Mouse (Mus musculus) gastrocnemius, adult 2 months (tissue): ENCODE results near the gene Iqck. TPM values are rescaled to one million over a fixed set of nuclear protein-coding genes. Genes with fewer than 3 reads are reported as not detected.

Source experiments
- DNase-seq: peaks from one replicate; pipeline ENCODE4 v3.0.0; 2022
- H3K27ac ChIP-seq: fragments of 200-600 bp; 2 replicates; pipeline ENCODE4 v1.8.1; 2022; ENCODE audit warnings: mild to moderate bottlenecking
- H3K4me3 ChIP-seq: fragments of 200-600 bp; 2 replicates; pipeline ENCODE4 v1.8.1; 2022; ENCODE audit warnings: mild to moderate bottlenecking, moderate library complexity
- CTCF ChIP-seq: fragments of 200-600 bp; IDR thresholded peaks from 2 replicates; pipeline ENCODE4 v1.8.1; 2022; ENCODE audit warnings: antibody characterized with exemption, mild to moderate bottlenecking, moderate library complexity
- intact Hi-C: fragments of 180-260 bp; cut with DNase I; formaldehyde crosslinking; loops from one replicate; pipeline ENCODE4 v1.15.1; 2025
- total RNA-seq, 2 experiments: library from RNA; stranded (reverse); gene quantifications; 2 replicates each; pipeline ENCODE4 v1.2.3; 2021

Gene Iqck
- total RNA-seq, 2 experiments from 2014 or later = 0.22 to 0.23 TPM

GRCm38 (mm10) chr7:118977167-118977543 is 121.6 kb downstream of the Iqck start:
- TF ChIP-seq CTCF = no peak
- H3K27ac ChIP-seq = peak overlapping the region; percentile 84
- H3K4me3 ChIP-seq = no peak overlapping the region
- intact Hi-C loops = no loop called here
- peak; percentile 5 for DNase-seq

- intact Hi-C loops = loop anchor here (2.0 kb wide), 1 partner anchor 34 kb away; no protein-coding TSS in a partner anchor
- Histone ChIP-seq H3K4me3 (no peak overlapping the region), H3K27ac (peak overlapping the region; percentile 84)
- TF ChIP-seq CTCF = no peak
- DNase-seq = peak; percentile 15
Observed at GRCm38 (mm10) chr7:118979121-118979520, 123.6 kb downstream of the Iqck start.

GRCm38 (mm10) chr7:118979708-118980107 is 124.2 kb downstream of the Iqck start:
- intact Hi-C loops = loop anchor here (2.0 to 5.0 kb wide), 2 partner anchors 35 to 52 kb away; no protein-coding TSS in a partner anchor
- peak overlapping the region; percentile 84 for H3K27ac ChIP-seq
- no peak for TF ChIP-seq CTCF
- DNase-seq = peak; percentile 83
- no peak overlapping the region for H3K4me3 ChIP-seq

GRCm38 (mm10) chr7:118981346-118981745 is 125.8 kb downstream of the Iqck start:
- Histone ChIP-seq H3K4me3 (no peak overlapping the region), H3K27ac (peak overlapping the region; percentile 84)
- no peak; the same call in 1 of the 2 replicates for TF ChIP-seq CTCF
- intact Hi-C loops = loop anchor here (5.0 kb wide), 1 partner anchor 54 kb away; no protein-coding TSS in a partner anchor
- peak; percentile 76 for DNase-seq

- intact Hi-C loops = loop anchor here (5.0 kb wide), 1 partner anchor 55 kb away; no protein-coding TSS in a partner anchor
- no peak for TF ChIP-seq CTCF
Observed at GRCm38 (mm10) chr7:118981831-118982230, 126.3 kb downstream of the Iqck start.

GRCm38 (mm10) chr7:118982586-118982985 is 127.0 kb downstream of the Iqck start:
- TF ChIP-seq CTCF = no peak
- DNase-seq = no peak
- H3K27ac ChIP-seq = peak overlapping the region; percentile 84
- intact Hi-C loops = loop anchor here (5.0 kb wide), 1 partner anchor 55 kb away; no protein-coding TSS in a partner anchor
- no peak overlapping the region for H3K4me3 ChIP-seq

More at GRCm38 (mm10) chr7:118981831-118982230, 126.3 kb downstream of the Iqck start:
- H3K27ac ChIP-seq = peak overlapping the region; percentile 84
- no peak for DNase-seq
- no peak overlapping the region for H3K4me3 ChIP-seq

- H3K4me3 ChIP-seq = no peak overlapping the region
- intact Hi-C loops = loop anchor here (5.0 kb wide), 1 partner anchor 57 kb away; no protein-coding TSS in a partner anchor
- peak overlapping the region; percentile 24; the same call in 1 of the 2 replicates for H3K27ac ChIP-seq
- no peak for TF ChIP-seq CTCF
- peak; percentile 93 for DNase-seq
Observed at GRCm38 (mm10) chr7:118983961-118984360, 128.4 kb downstream of the Iqck start.

- Histone ChIP-seq H3K4me3 (no peak overlapping the region), H3K27ac (no peak overlapping the region)
- no peak for TF ChIP-seq CTCF
- DNase-seq = no peak
- intact Hi-C loops = no loop called here
Observed at GRCm38 (mm10) chr7:118985786-118986185, 130.2 kb downstream of the Iqck start.

- no peak for TF ChIP-seq CTCF
Observed at GRCm38 (mm10) chr7:118986369-118986768, 130.8 kb downstream of the Iqck start.

GRCm38 (mm10) chr7:118989275-118989856 is 133.8 kb downstream of the Iqck start:
- no peak overlapping the region for H3K4me3 ChIP-seq
- intact Hi-C loops = no loop called here
- peak; percentile 8 for DNase-seq
- no peak overlapping the region for H3K27ac ChIP-seq
- TF ChIP-seq CTCF = no peak

More at GRCm38 (mm10) chr7:118986369-118986768, 130.8 kb downstream of the Iqck start:
- Histone ChIP-seq H3K4me3 (no peak overlapping the region), H3K27ac (no peak overlapping the region)
- intact Hi-C loops = no loop called here
- peak; percentile 5 for DNase-seq

GRCm38 (mm10) chr7:118990282-118990681 is 134.7 kb downstream of the Iqck start:
- H3K4me3 ChIP-seq = no peak overlapping the region
- no peak for TF ChIP-seq CTCF
- no peak overlapping the region for H3K27ac ChIP-seq
- intact Hi-C loops = no loop called here
- no peak for DNase-seq

- no peak overlapping the region; the same call in 1 of the 2 replicates for H3K27ac ChIP-seq
- no peak for DNase-seq
- H3K4me3 ChIP-seq = no peak overlapping the region
- no peak for TF ChIP-seq CTCF
- intact Hi-C loops = no loop called here
Observed at GRCm38 (mm10) chr7:118991341-118991884, 135.9 kb downstream of the Iqck start.

GRCm38 (mm10) chr7:118992080-118992560 is 136.6 kb downstream of the Iqck start:
- Histone ChIP-seq H3K4me3 (peak overlapping the region; percentile 93), H3K27ac (peak overlapping the region; percentile 87)
- intact Hi-C loops = no loop called here
- no peak for DNase-seq
- no peak for TF ChIP-seq CTCF
